Mouse (Mus musculus) lung, adult 2 months (tissue): Measurements from ENCODE around the gene Zscan25. TPM values are rescaled to one million over a fixed set of nuclear protein-coding genes. Genes with fewer than 3 reads are reported as not detected.
"Not testable (repeated sequence)": the region's sequence is repeated elsewhere in the genome, so short reads cannot be mapped to it uniquely, and the experiment has no call there.

Experiments
- DNase-seq: peaks from one replicate; pipeline ENCODE4 v3.0.0; 2022
- H3K4me1 ChIP-seq: fragments of 200-500 bp; 2 replicates; pipeline ENCODE4 v1.6.1; 2011; ENCODE audit warnings: low read length; ENCODE audit not compliant: control insufficient read depth, insufficient read depth
- H3K4me3 ChIP-seq: fragments of 200-500 bp; replicated peaks from 2 replicates; pipeline ENCODE3; 2011; ENCODE audit warnings: low read depth, mild to moderate bottlenecking, control low read depth, low read length; ENCODE audit errors: extremely low read depth
- CTCF ChIP-seq: fragments of 200-500 bp; IDR thresholded peaks from 2 replicates; pipeline ENCODE4 v1.5.1; 2011; ENCODE audit warnings: mild to moderate bottlenecking, low read length, control low read depth; ENCODE audit not compliant: insufficient read depth
- POLR2A ChIP-seq: fragments of 200-500 bp; IDR thresholded peaks from 2 replicates; pipeline ENCODE4 v1.6.1; 2011; ENCODE audit warnings: low read depth, mild to moderate bottlenecking, control low read depth, low read length, borderline replicate concordance; ENCODE audit errors: extremely low read depth
- WGBS: fragments of 180-500 bp; shearing (Covaris S2); methylation state at CpG from one replicate; pipeline ENCODE4 v1.1.7; 2018; 5-methylcytosine and 5-hydroxymethylcytosine counted together
- polyA plus RNA-seq: library from polyadenylated mRNA; depleted of rRNA; stranded (reverse); fragments of >200 nt; gene quantifications from 2 replicates; pipeline ENCODE4 v1.2.3, GENCODE M21; 2012; rRNA removed

Zscan25 gene
- 15.6 and 18.8 TPM in 2 replicates for polyA plus RNA-seq

- DNase-seq, result peak; percentile 87
- Histone ChIP-seq H3K4me3 (peak within 1 kb of the TSS; percentile 95), H3K4me1 (no peaks in the 10 kb centered on the region)
- under 1% methylated on average over 50 of the region's 50 CpGs for WGBS
- TF ChIP-seq CTCF (no peak), POLR2A (peak; percentile 66; the same call in 1 of the 2 replicates)
These were observed at the start of gene Zscan25 for GRCm38 (mm10) chr5:145280371-145281143. Gene Zscan25, plus strand, starts transcription at chr5:145280500.

- H3K4me3 ChIP-seq, result no peak overlapping the region
- 82% methylated on average over 4 of the region's 4 CpGs for WGBS
These were observed 49.7 kb upstream of the Zscan25 start for GRCm38 (mm10) chr5:145230641-145231040.

GRCm38 (mm10) chr5:145231367-145231871 lies 48.9 kb upstream of the Zscan25 start, which contains the start of gene Zfp655:
Gene Zfp655, plus strand, starts transcription at chr5:145231715.
- peak; percentile 98 for DNase-seq
- under 1% methylated on average over 42 of the region's 42 CpGs for WGBS
- Histone ChIP-seq H3K4me1 (no peaks in the 10 kb centered on the region; the same call in none of the 2 replicates), H3K4me3 (peak within 1 kb of the TSS; percentile 68)
- no peak for TF ChIP-seq CTCF
- peak; percentile 97 for TF ChIP-seq POLR2A

More at GRCm38 (mm10) chr5:145230641-145231040, 49.7 kb upstream of the Zscan25 start:
- TF ChIP-seq CTCF (no peak), POLR2A (no peak)
- no peaks in the 10 kb centered on the region; the same call in none of the 2 replicates for H3K4me1 ChIP-seq
- DNase-seq, result no peak

GRCm38 (mm10) chr5:145231893-145232411 lies 48.3 kb upstream of the Zscan25 start:
- no peak for DNase-seq
- under 1% methylated on average over 49 of the region's 49 CpGs for WGBS
- Histone ChIP-seq H3K4me3 (peak overlapping the region; percentile 68), H3K4me1 (no peaks in the 10 kb centered on the region; the same call in none of the 2 replicates)
- no peak for TF ChIP-seq POLR2A
- TF ChIP-seq CTCF, result no peak

- H3K4me1 ChIP-seq, result no peaks in the 10 kb centered on the region; the same call in none of the 2 replicates
- no peak overlapping the region for H3K4me3 ChIP-seq
- no peak for DNase-seq
- TF ChIP-seq CTCF (peak; percentile 57), POLR2A (no peak)
These were observed 45.7 kb upstream of the Zscan25 start for GRCm38 (mm10) chr5:145234636-145235035.

- TF ChIP-seq POLR2A, result no peak
- TF ChIP-seq CTCF, result no peak
- Histone ChIP-seq H3K4me3 (no peak overlapping the region), H3K4me1 (peaks cover 3% of the 10 kb centered on the region)
- 91% methylated on average over 3 of the region's 3 CpGs for WGBS
- DNase-seq, result no peak
These were observed 30.8 kb upstream of the Zscan25 start for GRCm38 (mm10) chr5:145249520-145249919.

- not testable (repeated sequence) for H3K4me3 ChIP-seq, DNase-seq, H3K4me1 ChIP-seq
- WGBS, result 86% methylated on average over 2 of the region's 2 CpGs
These were observed 6.7 kb upstream of the Zscan25 start for GRCm38 (mm10) chr5:145273568-145273967.

GRCm38 (mm10) chr5:145279948-145280347 lies 352 bp upstream of the Zscan25 start:
- no peak for TF ChIP-seq CTCF
- no peak for TF ChIP-seq POLR2A
- WGBS, result 90% methylated on average over 2 of the region's 2 CpGs
- H3K4me3 ChIP-seq, result no peak overlapping the region

GRCm38 (mm10) chr5:145288382-145288781 lies 8.1 kb downstream of the Zscan25 start:
- DNase-seq, result no peak
- no peak overlapping the region for H3K4me3 ChIP-seq
- no peaks in the 10 kb centered on the region for H3K4me1 ChIP-seq
- no peak for TF ChIP-seq CTCF
- TF ChIP-seq POLR2A, result no peak
- WGBS, result 87% methylated on average over 5 of the region's 5 CpGs

More at GRCm38 (mm10) chr5:145279948-145280347, 352 bp upstream of the Zscan25 start:
- DNase-seq, result no peak
- no peaks in the 10 kb centered on the region for H3K4me1 ChIP-seq

- no peak for DNase-seq
- 97% methylated on average over 16 of the region's 16 CpGs for WGBS
- no peak overlapping the region for H3K4me3 ChIP-seq
- H3K4me1 ChIP-seq, result no peaks in the 10 kb centered on the region
- TF ChIP-seq CTCF, result no peak
- no peak for TF ChIP-seq POLR2A
These were observed 10.4 kb downstream of the Zscan25 start for GRCm38 (mm10) chr5:145290697-145291096.
